Mouse (Mus musculus): Measurements from ENCODE around the gene Cd160. TPM values are rescaled to one million over a fixed set of nuclear protein-coding genes. Genes with fewer than 3 reads are reported as not detected.

The Cd160 gene
- polyA plus RNA-seq, 1 experiment from 2014 or later = 0.14 TPM

- 46% methylated on average over 12 of the region's 12 CpGs for WGBS (ENCODE audit: missing documents)
- no peaks in the 10 kb centered on the region for H3K79me2 ChIP-seq (ENCODE audit: inconsistent target)
- H3K27ac ChIP-seq = no peak overlapping the region
- no peak overlapping the region for H3K4me3 ChIP-seq (ENCODE audit: inconsistent target)
- no peaks in the 10 kb centered on the region for H3K36me3 ChIP-seq (ENCODE audit: inconsistent target)
Measured at GRCm38 (mm10) chr3:96846985-96847384, 17.8 kb upstream of the Cd160 start.

- 88% methylated on average over 9 of the region's 9 CpGs for WGBS (ENCODE audit: missing documents)
- no peaks in the 10 kb centered on the region for H3K79me2 ChIP-seq (ENCODE audit: inconsistent target)
Measured at GRCm38 (mm10) chr3:96845806-96846205, 16.7 kb upstream of the Cd160 start.

GRCm38 (mm10) chr3:96845191-96845590 lies 16.0 kb upstream of the Cd160 start:
- Histone ChIP-seq H3K27ac (no peak overlapping the region), H3K4me3 (ENCODE audit: inconsistent target) (no peak overlapping the region), H3K36me3 (ENCODE audit: inconsistent target) (no peaks in the 10 kb centered on the region), H3K79me2 (ENCODE audit: inconsistent target) (no peaks in the 10 kb centered on the region)
- WGBS (ENCODE audit: missing documents) = 98% methylated on average over 5 of the region's 6 CpGs

More at GRCm38 (mm10) chr3:96845806-96846205, 16.7 kb upstream of the Cd160 start:
- Histone ChIP-seq H3K4me3 (ENCODE audit: inconsistent target) (no peak overlapping the region), H3K36me3 (ENCODE audit: inconsistent target) (no peaks in the 10 kb centered on the region), H3K27ac (no peak overlapping the region)

DNA sequence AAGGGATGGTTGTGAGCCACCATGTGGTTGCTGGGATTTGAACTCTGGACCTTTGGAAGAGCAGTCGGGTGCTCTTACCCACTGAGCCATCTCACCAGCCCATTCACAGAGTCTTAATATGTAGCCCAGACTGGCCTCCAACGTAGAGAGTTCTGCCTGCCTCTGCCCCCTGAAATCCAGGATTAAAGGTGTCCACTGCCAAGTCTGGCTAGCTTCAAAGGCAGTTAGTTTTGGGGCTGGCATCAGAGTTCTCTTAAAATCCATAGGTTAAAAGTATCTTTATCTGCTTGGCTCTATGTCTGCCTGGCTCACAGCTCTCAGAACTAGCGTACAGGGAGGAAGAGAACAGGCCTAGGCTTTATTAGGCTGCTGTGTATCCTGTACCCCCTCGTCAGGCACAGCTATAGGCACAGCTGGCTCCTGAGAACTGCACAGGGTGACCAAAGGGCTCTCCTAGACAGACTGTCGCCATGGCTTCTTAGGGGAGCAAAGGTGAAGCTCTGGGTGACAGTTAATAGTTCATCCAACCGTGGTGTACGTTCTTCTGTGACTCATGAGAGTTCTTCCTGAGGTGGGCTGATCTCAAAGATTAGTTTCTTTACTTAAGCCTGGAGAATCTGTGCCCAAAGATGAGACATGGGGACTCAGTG lies 10.0 kb upstream of the Cd160 start:
- Histone ChIP-seq H3K79me2 (ENCODE audit: inconsistent target) (no peaks in the 10 kb centered on the region), H3K36me3 (ENCODE audit: inconsistent target) (no peaks in the 10 kb centered on the region), H3K4me3 (ENCODE audit: inconsistent target) (no peak overlapping the region), H3K27ac (no peak overlapping the region)
- 84% methylated on average over 7 of the region's 7 CpGs for WGBS (ENCODE audit: missing documents)

GRCm38 (mm10) chr3:96836414-96836813 lies 7.3 kb upstream of the Cd160 start:
- Histone ChIP-seq H3K79me2 (ENCODE audit: inconsistent target) (no peaks in the 10 kb centered on the region), H3K4me3 (ENCODE audit: inconsistent target) (no peak overlapping the region), H3K27ac (no peak overlapping the region), H3K36me3 (ENCODE audit: inconsistent target) (no peaks in the 10 kb centered on the region)
- WGBS (ENCODE audit: missing documents) = 79% methylated on average over 2 of the region's 2 CpGs

- Histone ChIP-seq H3K36me3 (ENCODE audit: inconsistent target) (no peaks in the 10 kb centered on the region), H3K4me3 (ENCODE audit: inconsistent target) (no peak overlapping the region), H3K27ac (no peak overlapping the region), H3K79me2 (ENCODE audit: inconsistent target) (no peaks in the 10 kb centered on the region)
- 92% methylated on average over 7 of the region's 7 CpGs for WGBS (ENCODE audit: missing documents)
Measured at GRCm38 (mm10) chr3:96834587-96835348, 5.6 kb upstream of the Cd160 start.

DNA sequence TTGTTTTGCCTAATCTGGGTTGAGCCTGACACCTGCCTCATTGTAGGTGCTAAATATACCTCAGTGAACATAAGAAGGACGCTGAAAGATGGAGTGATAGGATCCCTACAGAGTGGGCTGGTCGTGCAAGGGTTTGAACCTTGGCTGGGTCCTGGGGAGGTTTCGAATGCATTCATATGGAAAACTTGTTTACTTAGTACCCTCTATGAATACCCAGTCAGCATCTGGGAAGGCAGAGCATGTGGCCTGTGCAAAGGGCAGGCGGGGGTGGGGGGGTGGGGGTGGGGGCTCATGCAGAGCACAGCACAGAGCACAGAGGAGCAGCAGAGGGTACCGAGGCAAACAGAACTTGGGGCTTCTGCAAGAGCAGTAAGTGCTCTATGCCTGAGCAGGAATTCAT lies 3.8 kb upstream of the Cd160 start:
- Histone ChIP-seq H3K4me3 (ENCODE audit: inconsistent target) (no peak overlapping the region), H3K79me2 (ENCODE audit: inconsistent target) (no peaks in the 10 kb centered on the region), H3K36me3 (ENCODE audit: inconsistent target) (no peaks in the 10 kb centered on the region), H3K27ac (no peak overlapping the region)
- WGBS (ENCODE audit: missing documents) = 91% methylated on average over 5 of the region's 5 CpGs

DNA sequence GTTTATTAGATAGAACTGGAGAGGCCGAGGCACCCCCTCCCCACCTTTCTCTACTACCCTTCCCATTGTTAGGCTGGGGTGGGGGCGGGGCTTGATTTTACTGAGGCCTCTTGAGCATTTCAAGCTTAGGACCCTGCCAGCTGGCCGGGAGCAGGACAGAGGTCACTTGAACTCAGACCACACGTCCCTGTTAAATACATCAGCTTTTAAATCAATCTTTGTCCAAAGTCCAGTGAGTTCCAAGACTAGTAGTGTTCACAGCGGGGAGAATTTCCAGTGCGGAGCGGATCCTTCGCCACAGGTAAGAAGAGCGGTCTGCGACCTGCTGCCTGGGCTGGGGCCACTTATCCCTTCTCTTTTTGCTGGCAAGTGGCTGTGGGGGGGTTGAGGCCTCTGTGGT lies 705 bp upstream of the Cd160 start:
- Histone ChIP-seq H3K4me3 (ENCODE audit: inconsistent target) (no peak overlapping the region), H3K79me2 (ENCODE audit: inconsistent target) (no peaks in the 10 kb centered on the region), H3K36me3 (ENCODE audit: inconsistent target) (no peaks in the 10 kb centered on the region), H3K27ac (no peak overlapping the region)
- 91% methylated on average over 10 of the region's 10 CpGs for WGBS (ENCODE audit: missing documents)

DNA sequence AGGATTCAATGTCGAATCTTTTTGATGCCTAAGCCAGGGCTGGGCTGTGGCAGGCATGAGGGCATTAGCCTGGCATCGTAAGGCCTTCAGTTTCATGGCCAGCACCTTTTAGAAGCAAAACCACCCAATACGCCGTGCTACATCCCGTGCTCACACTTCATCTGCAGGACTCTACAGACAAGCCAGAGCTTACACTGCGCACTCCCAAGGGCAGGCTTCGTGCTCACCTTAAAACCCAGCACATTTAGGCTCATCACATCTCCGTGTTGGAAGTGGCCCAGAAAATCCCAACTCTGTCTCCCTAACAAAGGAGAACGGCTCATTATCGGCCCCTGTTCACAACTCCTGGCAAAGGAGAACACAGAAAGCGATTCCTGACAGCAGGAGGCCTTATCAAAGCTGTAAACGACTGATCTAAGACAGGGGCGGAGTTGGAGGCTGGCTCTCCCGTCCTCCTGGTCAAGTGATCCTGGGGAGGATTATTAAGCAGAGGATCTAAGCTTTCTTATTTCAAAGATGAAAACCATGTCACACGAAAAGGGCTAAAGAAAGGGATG lies 765 bp downstream of the Cd160 start:
- no peak overlapping the region for H3K27ac ChIP-seq
- H3K79me2 ChIP-seq (ENCODE audit: inconsistent target) = no peaks in the 10 kb centered on the region
- no peaks in the 10 kb centered on the region for H3K36me3 ChIP-seq (ENCODE audit: inconsistent target)
- 88% methylated on average over 15 of the region's 15 CpGs for WGBS (ENCODE audit: missing documents)
- H3K4me3 ChIP-seq (ENCODE audit: inconsistent target) = no peak overlapping the region

DNA sequence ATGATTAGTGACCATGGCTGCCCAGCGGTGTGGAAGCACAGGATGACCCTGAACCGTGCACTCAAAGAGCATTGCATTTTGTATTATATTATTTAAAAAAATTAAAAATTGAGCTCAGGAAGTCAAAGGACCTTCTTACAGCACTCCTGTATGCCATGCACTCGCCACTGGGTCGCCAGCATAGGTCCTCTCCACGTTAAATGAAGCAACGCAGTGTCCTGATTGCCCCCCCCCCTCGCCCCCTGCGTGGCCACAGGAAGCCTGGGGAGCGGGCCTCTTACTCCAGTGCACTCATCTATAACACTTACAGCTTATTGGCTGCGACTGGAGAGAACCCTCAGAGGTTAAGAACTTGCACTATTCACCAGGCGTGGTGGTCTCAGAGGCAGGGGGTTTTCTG lies 3.9 kb downstream of the Cd160 start:
- no peaks in the 10 kb centered on the region for H3K79me2 ChIP-seq (ENCODE audit: inconsistent target)
- no peak overlapping the region for H3K27ac ChIP-seq
- WGBS (ENCODE audit: missing documents) = 62% methylated on average over 11 of the region's 11 CpGs
- no peaks in the 10 kb centered on the region for H3K36me3 ChIP-seq (ENCODE audit: inconsistent target)
- H3K4me3 ChIP-seq (ENCODE audit: inconsistent target) = no peak overlapping the region

DNA sequence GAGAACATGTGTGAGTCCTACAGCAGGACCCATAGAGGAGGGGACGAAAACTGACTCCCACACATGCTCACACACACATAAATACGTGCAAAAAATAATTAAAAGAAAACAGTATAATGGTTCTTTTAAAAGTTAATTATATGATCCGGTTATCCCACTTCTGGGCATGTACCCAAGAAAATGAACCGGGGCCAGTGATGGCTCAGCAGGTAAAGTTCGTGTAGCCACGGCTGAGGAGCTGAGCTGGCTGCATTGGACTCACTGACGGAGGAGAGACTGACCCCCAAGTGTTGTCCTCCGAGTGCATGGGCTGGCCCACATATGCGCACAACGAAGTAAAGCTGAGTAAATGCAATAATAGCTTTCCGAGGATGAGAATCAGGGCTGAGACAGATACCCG lies 4.5 kb downstream of the Cd160 start:
- 95% methylated on average over 12 of the region's 12 CpGs for WGBS (ENCODE audit: missing documents)
- no peak overlapping the region for H3K4me3 ChIP-seq (ENCODE audit: inconsistent target)
- no peak overlapping the region for H3K27ac ChIP-seq

DNA sequence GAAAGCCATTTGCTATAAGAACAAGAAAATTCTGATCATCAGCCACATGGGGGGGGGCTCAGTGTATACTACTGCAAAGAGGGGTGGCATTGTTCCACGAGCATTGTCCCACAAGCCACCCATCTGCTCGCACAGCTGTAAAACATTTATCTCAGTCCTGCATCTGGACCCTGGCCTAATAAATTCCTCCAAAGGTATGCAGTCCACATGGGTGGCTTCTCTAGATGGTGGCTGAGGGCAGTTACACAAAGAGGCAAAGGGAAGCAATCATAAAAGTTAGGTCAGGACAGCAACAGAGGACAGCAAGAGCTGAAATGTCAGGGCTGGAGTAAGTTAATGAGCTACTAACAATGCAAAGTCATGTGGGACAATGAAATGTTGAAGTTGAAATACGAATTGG lies 5.5 kb downstream of the Cd160 start:
- H3K36me3 ChIP-seq (ENCODE audit: inconsistent target) = no peaks in the 10 kb centered on the region
- H3K4me3 ChIP-seq (ENCODE audit: inconsistent target) = no peak overlapping the region
- 83% methylated on average over 3 of the region's 3 CpGs for WGBS (ENCODE audit: missing documents)
- H3K79me2 ChIP-seq (ENCODE audit: inconsistent target) = no peaks in the 10 kb centered on the region
- no peak overlapping the region for H3K27ac ChIP-seq

More for the DNA sequence above, 4.5 kb downstream of the Cd160 start:
- Histone ChIP-seq H3K79me2 (ENCODE audit: inconsistent target) (no peaks in the 10 kb centered on the region), H3K36me3 (ENCODE audit: inconsistent target) (no peaks in the 10 kb centered on the region)

DNA sequence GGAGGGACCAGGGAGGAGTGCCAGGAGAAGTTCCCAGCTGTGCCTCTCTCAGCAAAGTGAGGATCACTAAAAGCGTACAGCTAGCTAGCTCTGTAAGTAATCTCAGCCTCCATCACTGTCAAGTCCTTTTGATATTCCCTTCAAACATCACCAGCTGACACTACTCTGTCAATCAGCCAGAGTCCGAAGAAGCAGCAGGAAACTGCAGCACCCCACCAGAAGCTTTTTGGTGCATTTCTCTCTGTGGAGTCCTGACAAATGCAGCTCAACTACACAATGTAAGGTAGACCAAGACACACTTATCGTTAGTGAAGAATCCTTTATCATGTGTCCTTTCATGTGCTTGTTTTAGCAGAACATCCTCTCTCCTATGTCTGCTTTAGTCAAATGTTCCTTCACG lies 7.6 kb downstream of the Cd160 start:
- Histone ChIP-seq H3K36me3 (ENCODE audit: inconsistent target) (no peaks in the 10 kb centered on the region), H3K27ac (no peak overlapping the region), H3K4me3 (ENCODE audit: inconsistent target) (no peak overlapping the region), H3K79me2 (ENCODE audit: inconsistent target) (no peaks in the 10 kb centered on the region)
- 96% methylated on average over 4 of the region's 4 CpGs for WGBS (ENCODE audit: missing documents)

DNA sequence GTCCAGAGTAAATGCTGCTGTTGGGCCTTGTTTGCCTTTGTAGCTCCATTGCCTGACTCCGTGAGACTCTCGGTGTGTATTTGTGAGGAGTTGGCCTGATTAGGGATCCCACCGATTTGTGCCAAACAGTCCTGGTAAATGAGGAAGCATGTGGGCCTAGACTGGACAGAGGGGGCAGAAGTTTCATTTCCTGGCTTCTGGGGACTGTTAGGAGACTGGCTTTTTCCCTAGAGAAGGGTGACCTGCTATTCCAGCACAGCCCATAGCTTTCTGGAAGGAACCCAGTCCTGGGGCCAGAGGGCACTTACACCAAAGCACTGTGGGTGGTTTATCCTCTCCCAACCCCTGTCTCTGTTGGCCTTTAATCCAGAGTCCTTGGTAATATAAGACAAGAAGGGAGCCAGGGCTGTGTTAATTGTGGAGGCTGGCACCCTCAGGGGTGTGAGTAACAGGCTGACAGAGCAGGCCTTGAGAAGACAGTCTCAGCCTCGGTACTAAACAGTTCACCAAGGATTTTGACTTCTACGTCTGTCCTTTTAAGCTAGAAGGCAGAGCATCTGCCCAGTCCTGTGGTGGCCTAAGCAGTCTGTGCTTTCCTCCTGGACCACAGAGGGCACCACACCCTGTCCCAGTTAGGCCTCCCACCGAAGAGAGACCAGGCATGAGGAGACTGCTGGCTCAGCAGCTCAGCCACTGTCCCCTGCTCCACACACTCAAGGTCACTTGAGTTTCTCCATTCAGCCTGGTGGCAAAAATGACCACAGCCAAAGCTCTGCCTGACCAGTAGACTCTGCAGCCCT lies 8.8 kb downstream of the Cd160 start:
- WGBS (ENCODE audit: missing documents) = 82% methylated on average over 6 of the region's 6 CpGs
- Histone ChIP-seq H3K27ac (no peak overlapping the region), H3K79me2 (ENCODE audit: inconsistent target) (no peaks in the 10 kb centered on the region), H3K36me3 (ENCODE audit: inconsistent target) (no peaks in the 10 kb centered on the region), H3K4me3 (ENCODE audit: inconsistent target) (no peak overlapping the region)

DNA sequence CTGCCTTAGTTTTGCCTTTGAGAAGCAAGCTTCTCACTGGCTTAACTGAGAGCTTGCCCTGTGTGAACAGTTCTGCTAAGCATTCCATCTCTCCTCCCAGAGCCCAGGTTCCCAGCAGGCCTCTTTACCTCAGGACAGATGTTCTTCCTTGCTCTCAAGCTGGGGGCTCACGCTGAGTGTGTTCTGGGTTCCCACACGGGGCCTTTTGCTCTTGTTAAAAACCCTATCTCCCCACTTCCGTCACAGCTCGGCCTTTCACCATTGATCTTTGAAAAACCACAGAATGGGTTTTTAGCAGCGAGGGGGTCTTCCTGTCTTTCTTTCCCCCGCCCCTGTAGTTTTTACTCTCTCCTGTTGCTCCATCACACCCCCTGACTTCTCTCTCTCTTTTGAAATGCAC lies 14.8 kb downstream of the Cd160 start:
- H3K27ac ChIP-seq = no peak overlapping the region
- H3K4me3 ChIP-seq (ENCODE audit: inconsistent target) = no peak overlapping the region
- 65% methylated on average over 6 of the region's 6 CpGs for WGBS (ENCODE audit: missing documents)
- H3K79me2 ChIP-seq (ENCODE audit: inconsistent target) = no peaks in the 10 kb centered on the region
- no peaks in the 10 kb centered on the region for H3K36me3 ChIP-seq (ENCODE audit: inconsistent target)
